Mouse (Mus musculus): Measurements from ENCODE around the gene Map7d3.

Gene Map7d3

DNA sequence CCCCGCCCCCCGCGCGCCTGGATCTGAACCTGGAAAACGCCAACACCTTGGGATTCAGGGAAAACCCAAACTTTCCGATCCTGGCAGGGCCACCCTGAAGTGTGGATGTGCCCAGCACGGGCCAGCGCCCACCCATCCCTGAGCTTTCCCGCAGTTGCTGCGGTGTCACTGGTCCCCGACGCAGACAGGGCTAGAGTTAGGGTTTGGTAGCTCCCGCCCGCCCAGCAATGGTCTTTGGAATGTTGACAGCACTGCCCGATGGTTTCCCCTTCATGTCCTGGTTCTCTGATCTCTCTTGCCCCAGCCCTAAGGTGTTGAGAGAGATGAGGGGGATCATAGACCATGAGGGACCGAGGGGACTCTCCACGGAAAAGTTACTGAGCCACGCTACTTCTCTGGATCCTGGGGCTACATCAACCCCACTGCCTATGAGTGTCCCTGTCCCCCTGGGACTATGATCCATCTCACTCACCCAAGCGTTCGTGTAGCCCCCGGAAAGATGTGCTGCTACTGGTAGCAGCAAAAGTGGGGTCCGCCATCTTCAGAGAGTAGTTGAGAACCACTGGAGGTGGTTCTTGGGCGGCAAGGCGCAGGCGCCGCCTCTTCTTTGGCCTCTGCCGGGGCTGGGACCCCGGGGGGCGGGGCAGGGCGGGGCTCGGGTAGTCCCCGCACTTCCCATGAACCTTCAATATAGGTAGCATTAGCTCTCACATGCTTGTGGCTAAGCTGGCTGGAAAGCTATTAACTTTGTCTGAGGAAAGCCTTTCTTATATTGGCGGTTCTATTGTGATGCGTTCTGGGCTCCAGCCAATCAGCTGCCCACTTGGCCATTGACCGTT is at the start of gene Map7d3:
Map7d3 (minus strand) TSS at position 562 of the 839 bp plus-strand sequence.
- peak; percentile 4 for DNase-seq (ENCODE audit: low spot score)

DNA sequence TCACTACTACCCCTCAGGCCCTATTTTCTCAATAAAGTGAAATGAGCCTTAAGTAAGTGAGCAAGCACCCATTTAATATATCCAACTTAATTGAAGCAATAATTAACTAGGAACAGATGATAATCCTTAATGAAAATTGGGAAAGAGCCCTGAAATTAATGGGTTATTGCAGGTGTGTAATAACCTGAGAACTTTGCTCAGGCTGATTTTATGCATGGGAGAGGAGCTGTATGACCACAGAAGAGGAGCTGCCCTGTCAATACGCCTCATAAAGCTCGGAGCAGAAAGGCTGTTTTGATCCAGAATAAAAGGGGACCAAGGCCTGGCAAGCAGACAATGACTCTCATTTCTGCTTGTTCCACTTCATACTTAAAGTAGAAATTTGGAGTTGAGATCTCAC is 47.7 kb upstream of the Map7d3 start, which contains the start of gene Adgrg4:
Adgrg4 (plus strand) TSS at position 301 of the 400 bp plus-strand sequence.
- no peak for DNase-seq (ENCODE audit: low spot score)

DNA sequence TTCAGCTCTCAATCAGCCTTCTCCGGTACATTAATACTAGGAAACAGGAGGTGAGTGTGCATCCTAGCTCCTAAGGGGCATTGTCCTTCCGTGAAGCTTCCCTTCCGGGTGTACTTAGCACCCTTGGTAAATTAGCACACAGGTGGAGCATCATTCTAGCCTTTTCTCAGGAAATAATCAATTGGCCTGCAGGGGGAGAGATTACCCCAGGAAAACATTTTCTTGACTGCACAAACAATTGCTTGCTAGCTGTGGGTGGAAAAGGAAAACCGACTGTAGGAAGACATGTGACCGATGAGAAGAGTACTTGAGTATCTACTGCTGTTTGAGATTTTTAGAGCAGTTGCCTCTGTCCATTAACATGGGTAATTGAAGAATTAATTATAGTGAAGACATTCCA is 19.1 kb upstream of the Map7d3 start:
- no peak for DNase-seq (ENCODE audit: low spot score)

GRCm38 (mm10) chrX:56839369-56839768 is 17.2 kb upstream of the Map7d3 start:
- no peak for DNase-seq (ENCODE audit: low spot score)

- no peak for DNase-seq (ENCODE audit: low spot score)
Observed at GRCm38 (mm10) chrX:56835842-56836241, 13.7 kb upstream of the Map7d3 start.

DNA sequence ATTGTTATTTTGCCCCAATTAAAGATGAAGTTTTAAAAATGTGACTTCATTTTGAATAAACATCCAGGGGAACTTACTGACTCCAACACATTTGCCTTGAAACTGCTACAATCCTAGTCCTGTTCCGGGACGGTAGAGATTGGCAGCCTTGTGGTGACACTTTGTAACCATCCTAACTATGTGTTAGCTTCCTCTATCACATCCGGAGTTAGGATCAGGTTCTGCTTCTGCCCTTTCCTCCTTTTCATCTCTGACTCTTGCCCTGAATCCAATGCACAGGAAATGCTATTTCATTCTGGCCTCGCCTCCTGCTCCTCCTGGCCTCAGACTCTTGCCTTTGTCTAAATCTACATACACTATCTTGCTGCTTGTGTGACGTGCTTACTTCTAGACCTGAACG is 5.4 kb upstream of the Map7d3 start:
- peak; percentile 22 for DNase-seq (ENCODE audit: low spot score)

DNA sequence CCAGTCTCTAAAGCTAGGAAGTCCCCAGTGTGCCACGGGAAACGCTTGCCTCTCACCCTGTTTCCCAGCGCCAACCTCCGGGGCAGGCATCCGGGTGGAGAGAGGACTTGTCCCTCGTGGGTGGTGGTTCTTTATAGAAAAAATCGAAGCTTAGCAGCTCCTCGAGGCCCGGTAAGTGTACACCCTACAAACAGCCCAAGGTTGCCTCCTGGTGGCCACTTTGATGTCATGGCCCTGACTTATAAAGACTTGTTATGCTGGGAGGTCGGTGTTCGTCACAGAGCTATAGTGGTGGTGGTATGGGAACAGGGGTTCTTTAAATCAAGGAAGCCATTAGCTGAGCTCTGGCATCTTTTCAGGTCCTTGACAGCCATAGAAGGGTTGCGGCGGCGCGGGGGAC is 30.9 kb downstream of the Map7d3 start:
- no peak for DNase-seq (ENCODE audit: low spot score)

GRCm38 (mm10) chrX:56790591-56790990 is 31.5 kb downstream of the Map7d3 start:
- no peak for DNase-seq (ENCODE audit: low spot score)

DNA sequence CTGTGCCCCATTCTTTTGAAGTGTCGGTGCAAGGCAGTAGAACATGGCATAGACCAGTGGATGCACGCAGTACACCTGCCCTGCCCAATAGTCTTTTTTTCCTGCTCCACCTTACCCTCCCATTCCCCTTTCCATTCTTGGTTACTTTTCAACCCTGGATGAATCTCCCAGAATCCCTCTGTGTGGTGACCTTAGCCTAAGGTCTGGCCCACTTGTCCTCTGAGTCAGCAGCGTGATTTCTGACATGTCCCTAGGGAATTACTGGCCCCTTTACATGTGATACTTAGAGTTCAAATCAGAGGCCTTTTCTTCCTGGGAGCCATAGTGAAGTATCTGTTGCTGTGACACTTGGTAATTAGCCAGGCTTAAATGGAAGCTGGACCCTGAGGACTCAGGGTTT is 34.6 kb downstream of the Map7d3 start:
- no peak for DNase-seq (ENCODE audit: low spot score)

- DNase-seq (ENCODE audit: low spot score) = no peak
Observed at GRCm38 (mm10) chrX:56786281-56787061, 35.7 kb downstream of the Map7d3 start.

DNA sequence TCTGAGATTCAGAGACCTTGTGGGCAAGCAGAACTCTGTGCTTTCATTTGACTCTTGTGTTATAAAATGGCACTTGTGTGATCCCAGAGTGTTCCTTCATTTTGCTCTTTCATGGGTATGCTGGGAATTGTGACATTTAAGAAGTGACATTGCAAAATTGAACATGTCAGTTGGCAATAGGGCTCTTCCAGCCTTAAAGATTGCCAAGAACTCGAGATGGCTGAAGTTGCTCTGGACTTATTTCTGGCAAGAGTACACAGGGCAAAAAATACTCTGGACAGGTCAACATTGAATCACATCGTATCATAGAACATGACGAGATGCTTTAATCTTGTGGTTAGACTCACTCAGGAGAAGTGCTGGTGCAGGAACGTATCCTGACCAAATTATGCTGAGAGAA is 48.8 kb downstream of the Map7d3 start:
- DNase-seq (ENCODE audit: low spot score) = no peak

- no peak for DNase-seq (ENCODE audit: low spot score)
Observed at GRCm38 (mm10) chrX:56771751-56772150, 50.4 kb downstream of the Map7d3 start.

GRCm38 (mm10) chrX:56769838-56770237 is 52.3 kb downstream of the Map7d3 start:
- no peak for DNase-seq (ENCODE audit: low spot score)

DNA sequence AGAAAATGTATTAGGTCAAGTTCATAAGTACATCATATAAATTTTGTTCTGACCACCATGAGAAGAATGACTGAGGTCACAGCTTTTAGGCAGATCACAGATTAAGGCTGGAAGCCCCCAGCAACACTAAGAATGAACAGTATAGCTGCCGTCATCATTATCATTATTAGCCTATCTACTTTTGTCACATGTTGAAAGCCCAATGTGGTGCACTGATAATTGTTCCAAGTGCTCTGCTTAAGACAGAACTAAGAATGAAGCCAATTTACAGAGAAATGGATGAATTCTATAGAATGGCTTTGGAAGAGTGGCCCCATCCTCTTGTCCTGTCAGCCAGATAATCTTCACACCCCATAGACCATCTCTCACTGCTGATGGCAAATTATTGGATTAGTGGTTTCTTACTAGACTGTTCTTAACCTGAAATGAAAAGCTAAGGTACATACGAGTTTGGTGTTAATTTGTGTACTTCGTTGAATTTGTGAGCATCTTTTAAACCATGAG is 61.8 kb downstream of the Map7d3 start:
- no peak for DNase-seq (ENCODE audit: low spot score)

GRCm38 (mm10) chrX:56756352-56756751 is 65.8 kb downstream of the Map7d3 start:
- no peak for DNase-seq (ENCODE audit: low spot score)

- DNase-seq (ENCODE audit: low spot score) = no peak
Observed at GRCm38 (mm10) chrX:56755646-56756045, 66.5 kb downstream of the Map7d3 start.

GRCm38 (mm10) chrX:56753317-56754289 is 68.5 kb downstream of the Map7d3 start:
- DNase-seq (ENCODE audit: low spot score) = no peak

DNA sequence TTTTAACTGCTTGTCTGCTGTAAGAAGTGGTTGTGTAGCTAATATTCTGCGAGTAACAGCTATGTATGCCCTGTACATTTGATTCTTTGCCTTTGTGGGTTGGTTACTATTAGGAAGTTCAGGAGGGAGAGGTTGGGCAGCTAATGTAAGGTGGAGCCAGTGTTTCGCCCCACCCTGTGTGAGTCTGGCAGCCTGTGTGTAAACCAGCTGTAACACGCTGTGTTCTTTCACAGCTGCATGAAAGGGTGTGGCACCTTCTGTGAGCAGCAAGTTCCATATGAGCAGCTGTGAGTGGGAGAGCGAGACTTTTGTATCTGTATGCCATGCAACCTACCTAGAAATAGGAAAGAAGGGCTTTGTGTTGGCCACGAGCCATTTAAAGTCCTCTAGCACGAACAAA is 70.0 kb downstream of the Map7d3 start:
- no peak for DNase-seq (ENCODE audit: low spot score)

DNA sequence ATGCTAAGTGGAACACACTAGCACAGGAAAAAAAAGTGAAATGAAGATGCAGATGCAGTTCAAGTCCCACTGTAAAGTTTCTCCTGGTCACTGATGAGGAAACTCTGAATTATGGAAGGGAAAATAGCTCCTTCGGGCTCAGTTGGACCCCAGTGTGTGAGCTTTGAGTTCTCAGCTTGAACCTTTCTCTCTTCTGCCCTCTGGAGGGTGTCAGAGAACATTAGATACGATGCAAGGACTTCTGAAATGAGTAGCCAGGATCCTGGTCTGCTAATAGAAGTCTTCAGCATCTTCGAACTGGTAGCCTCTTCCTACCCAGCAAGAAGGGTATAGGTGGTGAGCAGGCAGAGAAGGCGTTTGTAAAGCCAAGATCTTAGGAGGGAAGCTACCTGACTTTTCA is 70.6 kb downstream of the Map7d3 start:
- no peak for DNase-seq (ENCODE audit: low spot score)
